Mouse (Mus musculus) testis, adult 2 months (tissue): ENCODE data around the gene Utp15. TPM values are rescaled to one million over a fixed set of nuclear protein-coding genes. Genes with fewer than 3 reads are reported as not detected.

Experiments used
- H3K27ac ChIP-seq: fragments of 200-500 bp; 2 replicates; pipeline ENCODE4 v1.5.1; 2012; ENCODE audit warnings: low read depth, low read length; ENCODE audit not compliant: control insufficient read depth, insufficient read depth
- H3K27me3 ChIP-seq: fragments of 200-500 bp; 2 replicates; pipeline ENCODE4 v1.6.1; 2012; ENCODE audit warnings: mild to moderate bottlenecking, low read length, moderate library complexity; ENCODE audit not compliant: control insufficient read depth, insufficient read depth
- H3K36me3 ChIP-seq: fragments of 200-500 bp; 2 replicates; pipeline ENCODE4 v1.6.1; 2012; ENCODE audit warnings: mild to moderate bottlenecking, low read length; ENCODE audit not compliant: control insufficient read depth, insufficient read depth
- H3K4me1 ChIP-seq: fragments of 200-500 bp; 2 replicates; pipeline ENCODE4 v1.6.1; 2012; ENCODE audit warnings: low read length; ENCODE audit not compliant: control insufficient read depth, insufficient read depth
- H3K4me3 ChIP-seq: fragments of 200-500 bp; 2 replicates; pipeline ENCODE4 v1.5.1; 2012; ENCODE audit warnings: low read depth, mild to moderate bottlenecking, low read length, moderate library complexity, mixed read lengths; ENCODE audit not compliant: control insufficient read depth
- CTCF ChIP-seq: fragments of 200-500 bp; IDR thresholded peaks from 2 replicates; pipeline ENCODE4 v1.5.1; 2012; ENCODE audit warnings: low read depth, mild to moderate bottlenecking, inconsistent platforms, low read length, moderate library complexity; ENCODE audit not compliant: control insufficient read depth, insufficient read depth, insufficient replicate concordance
- POLR2A ChIP-seq: fragments of 200-500 bp; IDR thresholded peaks from 2 replicates; pipeline ENCODE4 v1.6.1; 2012; ENCODE audit warnings: low read depth, mild to moderate bottlenecking, inconsistent platforms, low read length, moderate library complexity; ENCODE audit not compliant: control insufficient read depth
- polyA plus RNA-seq: library from polyadenylated mRNA; depleted of rRNA; stranded (reverse); fragments of >200 nt; gene quantifications from 2 replicates; pipeline ENCODE4 v1.2.3, GENCODE M21; 2012

The Utp15 gene
- polyA plus RNA-seq, 1 experiment: 3.3 TPM

DNA sequence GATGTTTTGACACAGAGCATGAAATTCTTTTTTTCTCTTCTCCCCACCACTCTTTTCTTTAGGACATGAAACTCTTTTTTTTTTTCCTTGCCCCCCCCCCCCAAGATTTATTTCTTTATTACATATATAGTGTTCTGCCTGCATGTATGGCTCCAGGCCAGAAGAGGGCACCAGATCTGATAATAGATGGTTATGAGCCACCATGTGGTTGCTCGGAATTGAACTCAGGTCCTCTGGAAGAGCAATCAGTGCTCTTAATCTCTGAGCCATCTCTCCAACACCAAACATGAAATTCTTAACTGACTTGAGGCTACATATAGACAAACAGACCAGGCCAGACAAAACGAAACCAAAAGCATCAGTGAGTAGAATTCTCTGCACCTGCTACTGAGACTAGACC is 14.7 kb upstream of the Utp15 start:
- no peak for TF ChIP-seq POLR2A
- no peaks in the 10 kb centered on the region for H3K4me1 ChIP-seq
- no peak overlapping the region for H3K27ac ChIP-seq
- no peaks in the 10 kb centered on the region; the same call in 1 of the 2 replicates for H3K36me3 ChIP-seq
- H3K27me3 ChIP-seq: no peaks in the 10 kb centered on the region
- H3K4me3 ChIP-seq: no peak overlapping the region

DNA sequence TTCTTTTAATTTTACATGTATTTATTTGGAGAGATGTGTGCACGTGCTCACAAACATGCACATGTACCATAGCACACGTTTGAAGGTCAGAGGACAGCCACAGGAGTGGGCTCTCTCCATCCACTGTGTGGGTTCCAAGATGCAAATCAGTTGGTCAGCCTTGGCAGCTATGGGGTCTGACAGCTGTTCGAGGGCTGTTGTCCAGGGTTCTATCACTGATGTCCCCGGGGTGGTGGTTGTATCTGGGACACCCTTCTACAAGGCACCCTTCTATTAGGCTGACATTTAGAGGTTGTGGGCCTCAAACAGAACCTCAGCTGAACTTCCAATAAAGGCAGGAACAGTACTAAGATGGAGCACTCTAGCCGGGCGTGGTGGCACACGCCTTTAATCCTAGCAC is 13.4 kb upstream of the Utp15 start:
- Histone ChIP-seq H3K4me1 (no peaks in the 10 kb centered on the region), H3K4me3 (no peak overlapping the region), H3K27ac (no peak overlapping the region), H3K36me3 (no peaks in the 10 kb centered on the region; the same call in 1 of the 2 replicates), H3K27me3 (no peaks in the 10 kb centered on the region)
- TF ChIP-seq CTCF (no peak), POLR2A (no peak)

DNA sequence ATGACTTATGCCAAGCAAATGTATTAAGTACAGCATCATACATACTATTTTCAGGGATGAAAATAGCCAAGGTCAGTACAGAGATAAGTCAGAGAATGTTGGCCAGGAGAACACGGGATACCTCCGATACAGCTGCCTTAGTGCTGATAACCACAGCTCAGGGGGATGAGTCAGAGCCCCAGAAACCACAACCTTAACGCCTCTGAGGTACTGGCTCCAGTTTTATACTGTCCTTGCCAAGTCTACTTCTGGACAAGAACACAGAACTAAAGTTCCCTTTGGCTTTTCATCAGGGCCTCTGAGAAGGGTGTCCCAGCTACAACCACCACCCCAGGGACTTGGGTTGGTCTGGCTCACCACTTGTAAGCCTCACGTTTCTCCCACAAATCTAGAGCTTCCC is 12.8 kb upstream of the Utp15 start:
- H3K4me1 ChIP-seq: no peaks in the 10 kb centered on the region
- no peak overlapping the region for H3K4me3 ChIP-seq
- no peaks in the 10 kb centered on the region; the same call in 1 of the 2 replicates for H3K36me3 ChIP-seq
- H3K27me3 ChIP-seq: no peaks in the 10 kb centered on the region
- H3K27ac ChIP-seq: no peak overlapping the region
- TF ChIP-seq POLR2A (no peak), CTCF (no peak)

DNA sequence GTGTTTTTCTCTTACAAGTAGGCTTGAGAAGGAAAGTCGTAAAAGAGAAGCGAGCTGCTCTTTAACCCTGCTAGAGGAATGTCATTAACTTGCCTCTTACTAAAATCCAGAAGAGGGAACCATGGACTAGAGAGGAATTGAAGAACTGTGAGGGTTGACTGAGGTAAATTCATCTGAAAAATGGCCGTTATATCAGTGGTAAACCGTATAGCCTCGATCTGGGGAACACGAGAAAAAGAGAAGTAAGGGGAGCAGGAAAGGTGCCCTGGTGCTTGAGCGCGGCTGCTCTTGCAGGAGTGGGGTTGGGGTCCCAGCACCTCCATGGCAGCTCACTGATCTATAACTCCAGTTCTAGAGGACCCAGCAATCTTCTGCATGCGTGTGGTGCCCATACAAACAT is 11.2 kb upstream of the Utp15 start:
- H3K4me1 ChIP-seq: no peaks in the 10 kb centered on the region
- no peaks in the 10 kb centered on the region; the same call in 1 of the 2 replicates for H3K36me3 ChIP-seq

DNA sequence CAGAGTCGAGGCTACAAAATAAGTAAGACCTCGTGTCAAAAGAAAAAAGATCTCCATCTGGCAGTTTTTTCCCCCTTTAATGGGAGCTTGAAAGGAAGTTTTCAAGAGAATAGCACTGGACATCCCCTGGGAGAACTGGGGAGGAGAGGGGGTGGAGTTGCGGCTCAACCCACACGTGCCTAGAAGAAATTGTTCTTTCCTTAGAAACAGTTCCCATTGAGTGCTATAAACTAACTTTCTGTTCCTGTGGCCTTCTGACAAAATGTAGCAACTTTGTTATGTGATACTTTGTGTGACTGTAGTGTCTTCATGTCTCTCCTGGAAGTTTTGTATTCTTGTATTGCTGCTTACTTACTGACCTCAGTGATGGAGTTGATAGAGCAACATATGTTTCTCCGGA is 1.3 kb upstream of the Utp15 start:
- H3K27ac ChIP-seq: peak overlapping the region; percentile 32
- H3K36me3 ChIP-seq: peaks cover 1% of the 10 kb centered on the region
- H3K4me3 ChIP-seq: peak overlapping the region; percentile 100
- TF ChIP-seq POLR2A: no peak
- TF ChIP-seq CTCF: no peak
- H3K4me1 ChIP-seq: peaks cover 4% of the 10 kb centered on the region
- no peaks in the 10 kb centered on the region for H3K27me3 ChIP-seq

More for the DNA sequence above, 11.2 kb upstream of the Utp15 start:
- no peaks in the 10 kb centered on the region for H3K27me3 ChIP-seq
- no peak for TF ChIP-seq CTCF
- TF ChIP-seq POLR2A: no peak
- no peak overlapping the region for H3K4me3 ChIP-seq
- no peak overlapping the region for H3K27ac ChIP-seq

DNA sequence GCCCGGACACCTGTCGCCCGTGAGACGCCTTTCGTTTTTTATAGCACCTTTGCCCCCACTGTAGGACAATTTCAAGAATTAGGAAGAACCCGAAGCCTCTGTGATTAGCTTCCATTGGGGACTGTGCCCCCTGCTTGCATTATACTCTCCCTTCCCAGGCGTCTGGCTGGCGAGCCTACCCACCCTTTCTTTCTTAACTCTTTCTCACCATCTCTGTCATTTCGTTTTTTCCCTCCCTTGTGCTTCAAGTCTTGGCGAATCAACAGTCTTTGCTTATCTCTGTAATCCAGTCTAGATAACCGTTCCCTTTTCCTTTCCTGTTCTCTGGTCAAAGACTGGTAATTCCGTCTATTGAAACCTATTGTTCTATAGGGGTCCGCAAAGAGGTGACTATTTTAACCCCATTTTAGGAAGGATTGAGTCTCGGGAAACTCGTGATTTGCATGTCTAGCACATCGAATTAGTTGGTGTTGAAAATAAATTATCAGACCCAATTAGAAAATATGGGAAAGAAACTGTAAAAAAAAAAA is 682 bp upstream of the Utp15 start:
- Histone ChIP-seq H3K4me1 (peaks cover 4% of the 10 kb centered on the region), H3K27ac (peak overlapping the region; percentile 76), H3K36me3 (peaks cover 1% of the 10 kb centered on the region), H3K27me3 (no peaks in the 10 kb centered on the region), H3K4me3 (peak overlapping the region; percentile 100)
- no peak for TF ChIP-seq POLR2A
- TF ChIP-seq CTCF: no peak

DNA sequence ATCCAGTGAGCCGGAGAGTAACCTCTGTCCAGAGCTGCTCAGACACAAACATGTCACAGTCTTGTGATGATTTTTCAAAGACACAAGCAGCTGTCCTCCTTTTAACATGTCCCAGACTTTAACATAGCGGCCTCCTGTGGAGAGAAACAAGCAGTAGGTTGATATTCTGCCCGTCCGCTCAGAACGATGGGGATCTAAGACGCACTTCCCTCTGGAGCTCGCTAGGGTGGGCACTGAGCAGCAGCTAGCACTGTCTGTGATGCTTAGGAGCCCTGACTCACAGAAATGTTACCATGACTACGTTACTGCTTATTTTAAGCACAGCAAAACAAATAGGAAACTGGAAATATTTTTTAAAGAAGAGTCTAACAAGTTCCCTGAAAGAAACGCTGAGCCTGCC is 7.9 kb downstream of the Utp15 start:
- no peak for TF ChIP-seq POLR2A
- TF ChIP-seq CTCF: no peak
- no peaks in the 10 kb centered on the region for H3K27me3 ChIP-seq
- H3K27ac ChIP-seq: no peak overlapping the region
- H3K4me3 ChIP-seq: no peak overlapping the region
- H3K4me1 ChIP-seq: no peaks in the 10 kb centered on the region
- peaks cover 6% of the 10 kb centered on the region for H3K36me3 ChIP-seq

DNA sequence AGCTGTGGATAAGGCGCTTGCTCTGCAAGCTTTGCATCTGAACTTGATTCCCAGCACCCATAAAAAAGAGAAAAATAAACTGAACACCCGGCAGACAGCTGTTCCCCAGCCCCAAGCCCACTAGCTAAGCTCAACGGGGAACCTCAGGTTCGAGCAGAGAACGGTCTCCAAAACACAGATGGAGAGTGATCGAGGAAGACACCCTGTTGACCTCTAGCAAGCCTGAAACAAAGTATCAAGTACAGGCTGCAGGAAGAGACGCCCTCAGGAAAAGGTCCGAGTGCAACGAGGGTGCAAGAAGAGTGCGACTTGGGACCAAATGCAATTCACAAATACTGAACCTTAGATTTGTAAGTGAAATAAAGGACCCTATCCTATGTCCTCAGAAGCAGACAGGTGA is 13.2 kb downstream of the Utp15 start:
- no peak overlapping the region for H3K4me3 ChIP-seq
- no peaks in the 10 kb centered on the region for H3K4me1 ChIP-seq
- TF ChIP-seq POLR2A (no peak), CTCF (no peak)
- H3K27ac ChIP-seq: no peak overlapping the region
- H3K27me3 ChIP-seq: no peaks in the 10 kb centered on the region
- H3K36me3 ChIP-seq: peaks cover 2% of the 10 kb centered on the region
